Mouse (Mus musculus) MEL (cell line): ENCODE measurements around the gene Nudt13. TPM values are rescaled to one million over a fixed set of nuclear protein-coding genes. Genes with fewer than 3 reads are reported as not detected.

Experiments
- DNase-seq: peaks from one replicate; pipeline ENCODE4 v3.0.0; 2011; ENCODE audit warnings: low read depth, low spot score
- H3K27ac ChIP-seq: 2 replicates; pipeline ENCODE4 v1.5.1; 2012; ENCODE audit warnings: low read depth, mild to moderate bottlenecking, control low read depth, low read length, moderate library complexity; ENCODE audit not compliant: control insufficient read depth
- H3K27me3 ChIP-seq, 2 experiments: fragments of 150-350 bp in 1 of 2; sonication (generic) in 1 of 2; 2 replicates each; pipeline ENCODE4 v1.6.1; 2012; ENCODE audit warnings: low read length in 2 of 2, mild to moderate bottlenecking in 2 of 2, improper control_type of control experiment in 1 of 2, moderate library complexity in 1 of 2; ENCODE audit not compliant: insufficient read depth in 2 of 2, control insufficient read depth in 1 of 2
- H3K36me3 ChIP-seq, 2 experiments: 2 replicates each; pipeline ENCODE4 v1.6.1; 2012 to 2014; ENCODE audit warnings: low read length in 2 of 2, improper control_type of control experiment in 1 of 2, inconsistent platforms in 1 of 2, mild to moderate bottlenecking in 1 of 2; ENCODE audit not compliant: insufficient read depth in 2 of 2, control insufficient read depth in 1 of 2
- H3K4me1 ChIP-seq, 2 experiments: fragments of 150-350 bp in 1 of 2; sonication (generic) in 1 of 2; 2 replicates each; pipeline ENCODE4 v1.6.1; 2012; ENCODE audit warnings: low read length in 2 of 2, improper control_type of control experiment in 1 of 2, mild to moderate bottlenecking in 1 of 2; ENCODE audit not compliant: insufficient read depth in 2 of 2, control insufficient read depth in 1 of 2
- H3K4me3 ChIP-seq, 2 experiments: fragments of 150-350 bp in 1 of 2; sonication (generic) in 1 of 2; 2 replicates each; pipeline ENCODE4 v1.5.1; 2012; ENCODE audit warnings: low read depth in 2 of 2, low read length in 2 of 2, mild to moderate bottlenecking in 2 of 2, moderate library complexity in 2 of 2, control low read depth in 1 of 2, improper control_type of control experiment in 1 of 2; ENCODE audit not compliant: control insufficient read depth in 1 of 2, insufficient read depth in 1 of 2
- H3K79me2 ChIP-seq: 2 replicates; pipeline ENCODE4 v1.6.1; 2012; ENCODE audit warnings: mild to moderate bottlenecking, low read length, moderate library complexity; ENCODE audit not compliant: control insufficient read depth, poor library complexity, insufficient read depth
- H3K9ac ChIP-seq: 2 replicates; pipeline ENCODE4 v1.6.1; 2012; ENCODE audit warnings: low read depth, mild to moderate bottlenecking, control low read depth, low read length, moderate library complexity; ENCODE audit not compliant: control insufficient read depth, poor library complexity, severe bottlenecking
- H3K9me3 ChIP-seq: fragments of 150-350 bp; sonication (generic); replicated peaks from 2 replicates; pipeline ENCODE4 v1.6.1; 2012; ENCODE audit warnings: mild to moderate bottlenecking, low read length, improper control_type of control experiment, moderate library complexity; ENCODE audit not compliant: insufficient read depth
- CHD1 ChIP-seq: IDR thresholded peaks from 2 replicates; pipeline ENCODE4 v1.6.1; 2012; ENCODE audit warnings: low read depth, mild to moderate bottlenecking, inconsistent platforms, low read length, improper control_type of control experiment
- CHD2 ChIP-seq: IDR thresholded peaks from 2 replicates; pipeline ENCODE4 v1.6.1; 2011; ENCODE audit warnings: low read length, improper control_type of control experiment
- CTCF ChIP-seq, 3 experiments: IDR thresholded peaks in 2 of 3; conservative IDR thresholded peaks in 1 of 3; 2 replicates each; pipeline ENCODE4 v1.5.1; 2011 to 2012; ENCODE audit warnings: low read length in 3 of 3, low read depth in 2 of 3, mild to moderate bottlenecking in 2 of 3, improper control_type of control experiment in 1 of 3, inconsistent platforms in 1 of 3, mixed read lengths in 1 of 3, moderate library complexity in 1 of 3; ENCODE audit not compliant: control insufficient read depth in 1 of 3, insufficient read depth in 1 of 3, poor library complexity in 1 of 3, severe bottlenecking in 1 of 3
- E2F4 ChIP-seq: IDR thresholded peaks from 2 replicates; pipeline ENCODE4 v1.6.1; 2011; ENCODE audit warnings: low read depth, low read length, improper control_type of control experiment, borderline replicate concordance
- ELF1 ChIP-seq: IDR thresholded peaks from 2 replicates; pipeline ENCODE4 v1.6.1; 2014; ENCODE audit warnings: low read depth, mild to moderate bottlenecking, inconsistent platforms, low read length, improper control_type of control experiment, moderate library complexity
- GABPA ChIP-seq: IDR thresholded peaks from 2 replicates; pipeline ENCODE4 v1.6.1; 2012; ENCODE audit warnings: low read depth, mild to moderate bottlenecking, inconsistent platforms, low read length, improper control_type of control experiment, moderate library complexity
- GATA1 ChIP-seq: IDR thresholded peaks from 2 replicates; pipeline ENCODE4 v1.6.1; 2011; ENCODE audit warnings: low read depth, low read length, improper control_type of control experiment
- JUND ChIP-seq: IDR thresholded peaks from 2 replicates; pipeline ENCODE4 v1.6.1; 2011; ENCODE audit warnings: low read depth, mild to moderate bottlenecking, improper control_type of control experiment, low read length
- MAFK ChIP-seq: IDR thresholded peaks from 2 replicates; pipeline ENCODE4 v1.6.1; 2011; ENCODE audit warnings: low read depth, mild to moderate bottlenecking, low read length, improper control_type of control experiment, borderline replicate concordance
- MEF2A ChIP-seq: IDR thresholded peaks from 2 replicates; pipeline ENCODE4 v1.6.1; 2014; ENCODE audit warnings: low read depth, mild to moderate bottlenecking, inconsistent platforms, low read length, improper control_type of control experiment; ENCODE audit not compliant: poor library complexity, insufficient replicate concordance, severe bottlenecking; ENCODE audit errors: extremely low read depth
- MXI1 ChIP-seq: IDR thresholded peaks from 2 replicates; pipeline ENCODE4 v1.6.1; 2011; ENCODE audit warnings: mild to moderate bottlenecking, low read depth, low read length, improper control_type of control experiment
- NELFE ChIP-seq: IDR thresholded peaks from 2 replicates; pipeline ENCODE4 v1.6.1; 2011; ENCODE audit warnings: low read depth, low read length, improper control_type of control experiment
- POLR2A ChIP-seq, 2 experiments: IDR thresholded peaks; 2 replicates each; pipeline ENCODE4 v1.6.1; 2011 to 2012; ENCODE audit warnings: low read length in 2 of 2, mild to moderate bottlenecking in 2 of 2, control low read depth in 1 of 2, improper control_type of control experiment in 1 of 2, low read depth in 1 of 2, moderate library complexity in 1 of 2; ENCODE audit not compliant: control insufficient read depth in 1 of 2, insufficient read depth in 1 of 2, poor library complexity in 1 of 2
- POLR2AphosphoS5 ChIP-seq: IDR thresholded peaks from 2 replicates; pipeline ENCODE4 v1.6.1; 2012; ENCODE audit warnings: low read depth, borderline replicate concordance, mild to moderate bottlenecking, inconsistent platforms, low read length, moderate library complexity, mixed read lengths
- RCOR1 ChIP-seq: IDR thresholded peaks from 2 replicates; pipeline ENCODE4 v1.6.1; 2012; ENCODE audit warnings: low read depth, mild to moderate bottlenecking, inconsistent platforms, low read length, improper control_type of control experiment
- TAL1 ChIP-seq: IDR thresholded peaks from 2 replicates; pipeline ENCODE4 v1.6.1; 2012; ENCODE audit warnings: mild to moderate bottlenecking, inconsistent platforms, low read length, moderate library complexity, mixed read lengths
- TBP ChIP-seq: IDR thresholded peaks from 2 replicates; pipeline ENCODE4 v1.8.0; 2011; ENCODE audit warnings: low read depth, low read length, improper control_type of control experiment
- TCF12 ChIP-seq: IDR thresholded peaks from 2 replicates; pipeline ENCODE4 v1.6.1; 2014; ENCODE audit warnings: low read depth, mild to moderate bottlenecking, inconsistent platforms, low read length, improper control_type of control experiment, moderate library complexity
- UBTF ChIP-seq: IDR thresholded peaks from 2 replicates; pipeline ENCODE4 v1.6.1; 2012; ENCODE audit warnings: low read depth, mild to moderate bottlenecking, inconsistent platforms, low read length, improper control_type of control experiment, moderate library complexity, borderline replicate concordance; ENCODE audit not compliant: insufficient read depth
- USF2 ChIP-seq, 2 experiments: IDR thresholded peaks; 2 replicates each; pipeline ENCODE4 v1.6.1; 2011 to 2012; ENCODE audit warnings: improper control_type of control experiment in 2 of 2, low read length in 2 of 2, borderline replicate concordance in 1 of 2, inconsistent platforms in 1 of 2, low read depth in 1 of 2, mild to moderate bottlenecking in 1 of 2; ENCODE audit not compliant: insufficient read depth in 1 of 2
- ZMIZ1 ChIP-seq: IDR thresholded peaks from 2 replicates; pipeline ENCODE4 v1.6.1; 2012; ENCODE audit warnings: low read depth, mild to moderate bottlenecking, inconsistent platforms, low read length, improper control_type of control experiment, moderate library complexity
- ZNF384 ChIP-seq: IDR thresholded peaks from 2 replicates; pipeline ENCODE4 v1.6.1; 2012; ENCODE audit warnings: low read depth, mild to moderate bottlenecking, inconsistent platforms, low read length, improper control_type of control experiment
- polyA plus RNA-seq, 2 experiments: library from polyadenylated mRNA; stranded (reverse) in 1 of 2; unstranded in 1 of 2; fragments of >175 nt in 1 of 2; fragments of >200 nt in 1 of 2; gene quantifications; 2 replicates each; pipeline versions ENCODE4 v1.2.1 to v1.2.4; 2012; ENCODE audit warnings: low replicate concordance in 2 of 2, low read depth in 1 of 2; ENCODE audit not compliant: insufficient read length in 2 of 2, insufficient read depth in 1 of 2, missing spikeins in 1 of 2
- total RNA-seq: library from RNA; depleted of rRNA; stranded (reverse); fragments of 300-350 nt; gene quantifications from 2 replicates; pipeline ENCODE4 v1.2.3, GENCODE M21; 2012

Nudt13 gene
- total and polyA plus RNA-seq, 3 experiments, result 9.9 to 12.3 TPM; not detected in 1

- no peak for DNase-seq
- Histone ChIP-seq H3K4me3 (no peak overlapping the region), H3K27me3 (no peaks in the 10 kb centered on the region), H3K36me3 (peaks cover 1 to 13% of the 10 kb centered on the region in 2 experiments; a peak in 3 of 4 replicates), H3K4me1 (peaks cover 2 to 6% of the 10 kb centered on the region in 2 experiments; a peak in 3 of 4 replicates), H3K79me2 (peaks cover 31% of the 10 kb centered on the region), H3K9ac (no peak overlapping the region), H3K9me3 (no peaks in the 10 kb centered on the region), H3K27ac (no peak overlapping the region)
- no peak for TF ChIP-seq MXI1
These were observed 51.4 kb downstream of the Nudt13 start for GRCm38 (mm10) chr14:20345885-20346284.

- TF ChIP-seq TCF12 (no peak), JUND (no peak), UBTF (no peak), POLR2A (IDR thresholded peaks at IDR 0.05; ENCODE audit: control insufficient read depth in 1 of 2, insufficient read depth in 1 of 2, low read depth in 1 of 2, low read length in 2 of 2, poor library complexity in 1 of 2) (peak in 1 of 2 experiments; percentile 91; a peak in 2 of 4 replicates), MAFK (no peak), MEF2A (no peak)
- H3K27me3 ChIP-seq, result no peaks in the 10 kb centered on the region
- no peak for DNase-seq
- H3K79me2 ChIP-seq, result peaks cover 31% of the 10 kb centered on the region
- H3K4me1 ChIP-seq, result peaks cover 2 to 6% of the 10 kb centered on the region in 2 experiments; a peak in 3 of 4 replicates
- H3K9me3 ChIP-seq, result no peaks in the 10 kb centered on the region
- peak overlapping the region; percentile 83 for H3K27ac ChIP-seq
- H3K36me3 ChIP-seq, result peaks cover 1 to 13% of the 10 kb centered on the region in 2 experiments; a peak in 2 of 4 replicates
- H3K9ac ChIP-seq, result peak overlapping the region; percentile 96
- peak overlapping the region; percentile 95 to 99 for H3K4me3 ChIP-seq
These were observed 53.0 kb downstream of the Nudt13 start for GRCm38 (mm10) chr14:20347441-20347990.

- Histone ChIP-seq H3K9ac (peak within 1 kb of the TSS; percentile 99), H3K27ac (peak within 1 kb of the TSS; percentile 83), H3K4me1 (peaks cover 2 to 6% of the 10 kb centered on the region in 2 experiments; a peak in 3 of 4 replicates)
- TF ChIP-seq USF2 (IDR thresholded peaks at IDR 0.05; ENCODE audit: borderline replicate concordance in 1 of 2, insufficient read depth in 1 of 2, low read depth in 1 of 2, low read length in 2 of 2) (no peak), CTCF (IDR thresholded peaks at IDR 0.05 in 2 of 3, conservative IDR thresholded peaks at IDR 0.05 in 1 of 3; ENCODE audit: control insufficient read depth in 1 of 3, insufficient read depth in 1 of 3, low read depth in 2 of 3, low read length in 3 of 3, poor library complexity in 1 of 3, severe bottlenecking in 1 of 3) (peak in 2 of 3 experiments; percentile 53 to 61; a peak in 4 of 6 replicates), MXI1 (peak; percentile 97), POLR2A (IDR thresholded peaks at IDR 0.05; ENCODE audit: control insufficient read depth in 1 of 2, insufficient read depth in 1 of 2, low read depth in 1 of 2, low read length in 2 of 2, poor library complexity in 1 of 2) (peak; percentile 61 to 92; a peak in 3 of 4 replicates), GATA1 (no peak), TAL1 (no peak), E2F4 (peak; percentile 55; the same call in 1 of the 2 replicates), CHD1 (no peak), MEF2A (0 out of 2 replicates have a peak, but pooled peaks have one; percentile 49), ELF1 (peak; percentile 84), GABPA (no peak), POLR2AphosphoS5 (no peak), RCOR1 (peak; percentile 70), MAFK (peak; percentile 56; the same call in 1 of the 2 replicates), CHD2 (no peak), TBP (peak; percentile 95), NELFE (peak; percentile 90), ZNF384 (0 out of 2 replicates have a peak, but pooled peaks have one; percentile 9), ZMIZ1 (peak; percentile 84; the same call in 1 of the 2 replicates)
These were observed 53.6 kb downstream of the Nudt13 start, which contains the start of the genes Ecd and Fam149b for GRCm38 (mm10) chr14:20347991-20348541. Ecd (minus strand) TSS chr14:20348121. Fam149b (plus strand) TSS chr14:20348162.

More at GRCm38 (mm10) chr14:20347991-20348541, 53.6 kb downstream of the Nudt13 start, which contains the start of the genes Ecd and Fam149b:
- Histone ChIP-seq H3K27me3 (no peaks in the 10 kb centered on the region), H3K9me3 (no peaks in the 10 kb centered on the region), H3K79me2 (peaks cover 31% of the 10 kb centered on the region), H3K36me3 (peaks cover 2 to 13% of the 10 kb centered on the region in 2 experiments; a peak in 3 of 4 replicates), H3K4me3 (peak within 1 kb of the TSS; percentile 95 to 99)
- DNase-seq, result peak; percentile 98
